Mouse (Mus musculus) spleen, embryonic (tissue): Measurements from ENCODE around the gene Srsf2.

ENCODE experiments used
- CTCF ChIA-PET: fragments of 350-600 bp; sonication (Branson Sonifier 250); formaldehyde crosslinking; loops from one replicate; lab custom pipeline; 2022; lab: Charles Lee

Gene Srsf2

DNA sequence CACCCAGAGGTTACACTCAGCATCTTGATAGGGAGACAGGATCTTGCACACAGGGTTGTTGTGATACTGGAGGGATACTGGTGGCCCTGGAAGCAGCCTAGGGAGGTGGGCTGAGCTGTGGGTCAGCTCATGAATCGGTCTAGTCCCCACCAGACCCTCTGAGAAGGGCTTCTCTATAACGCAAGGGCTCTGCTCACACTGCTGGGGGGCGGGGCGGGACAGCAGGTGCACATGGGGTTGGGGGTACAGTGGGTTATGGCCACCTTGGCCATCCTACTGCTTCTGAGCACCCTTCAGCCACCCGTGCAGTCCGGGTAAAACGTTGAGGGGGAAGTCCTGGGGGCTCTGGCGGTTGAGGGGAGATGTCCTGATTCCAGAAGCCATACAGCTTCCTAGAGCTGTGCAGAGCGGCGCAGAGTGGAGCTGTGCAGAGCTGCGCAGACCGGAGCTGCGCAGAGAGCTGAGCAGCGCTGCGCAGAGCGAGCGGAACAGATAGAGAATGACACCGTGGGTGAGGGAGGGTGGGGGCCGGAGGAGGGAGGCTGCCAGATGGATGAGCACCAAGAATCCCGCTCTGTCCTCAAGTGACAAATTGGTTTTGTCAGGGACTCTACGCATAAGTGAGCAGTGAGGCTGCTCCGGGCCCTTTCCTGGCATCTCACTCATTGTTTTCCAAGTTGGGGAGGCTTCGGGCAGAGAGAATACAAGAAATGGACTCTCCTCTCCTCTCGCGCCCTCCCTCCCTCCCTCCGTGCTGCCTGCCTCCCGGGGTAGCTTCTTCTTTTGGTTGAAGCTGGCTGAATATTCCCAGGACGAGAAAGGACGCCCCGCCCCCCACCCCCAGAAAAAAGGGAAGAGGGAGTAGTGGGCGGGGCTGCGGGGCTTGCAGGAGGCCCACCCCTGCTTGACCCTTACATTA is 41.7 kb downstream of the Srsf2 start:
- CTCF ChIA-PET: interaction anchor here (0.7 kb wide), 1 partner anchor 107 kb away, joined by 5 read pairs; no protein-coding TSS in a partner anchor

DNA sequence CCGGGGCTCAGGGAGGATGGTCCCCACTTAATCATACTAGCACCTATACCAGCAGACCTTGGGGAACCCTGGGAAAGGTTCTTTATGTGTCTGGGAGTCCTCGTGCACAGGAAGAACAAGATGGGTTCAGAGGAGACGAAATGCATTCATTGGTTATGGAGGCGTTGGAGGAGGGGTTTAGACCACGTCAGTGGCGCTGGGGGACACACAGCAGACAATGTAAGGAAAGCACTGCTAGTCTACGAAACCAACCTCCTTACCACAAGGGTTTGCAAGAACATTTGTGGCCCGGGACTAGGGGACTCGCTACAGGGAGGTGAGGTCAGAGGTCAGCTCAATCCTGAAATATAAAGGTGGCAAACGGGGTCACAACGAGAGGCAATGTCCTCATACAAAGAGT is 42.4 kb downstream of the Srsf2 start:
- CTCF ChIA-PET: no interaction called here

DNA sequence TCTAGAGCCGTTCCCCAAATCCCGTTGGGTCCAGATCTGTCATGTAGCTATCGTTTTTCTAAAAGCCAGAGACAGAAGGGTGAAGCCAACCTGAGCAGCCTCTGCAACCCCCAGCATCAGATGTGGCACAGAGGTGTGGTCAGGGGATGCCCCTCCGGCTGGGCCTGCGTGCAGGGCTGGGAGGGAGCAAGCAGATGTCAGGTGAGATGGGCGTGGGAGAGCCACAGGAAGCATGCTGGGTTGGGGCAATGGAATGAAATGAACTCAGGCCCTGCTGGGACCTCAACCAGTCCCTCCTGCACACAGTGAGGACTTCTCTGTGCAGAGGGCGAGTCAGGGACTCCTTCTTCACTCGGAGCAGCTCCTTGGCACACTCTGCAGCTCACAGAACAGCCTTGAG is 43.4 kb downstream of the Srsf2 start:
- CTCF ChIA-PET: no interaction called here

DNA sequence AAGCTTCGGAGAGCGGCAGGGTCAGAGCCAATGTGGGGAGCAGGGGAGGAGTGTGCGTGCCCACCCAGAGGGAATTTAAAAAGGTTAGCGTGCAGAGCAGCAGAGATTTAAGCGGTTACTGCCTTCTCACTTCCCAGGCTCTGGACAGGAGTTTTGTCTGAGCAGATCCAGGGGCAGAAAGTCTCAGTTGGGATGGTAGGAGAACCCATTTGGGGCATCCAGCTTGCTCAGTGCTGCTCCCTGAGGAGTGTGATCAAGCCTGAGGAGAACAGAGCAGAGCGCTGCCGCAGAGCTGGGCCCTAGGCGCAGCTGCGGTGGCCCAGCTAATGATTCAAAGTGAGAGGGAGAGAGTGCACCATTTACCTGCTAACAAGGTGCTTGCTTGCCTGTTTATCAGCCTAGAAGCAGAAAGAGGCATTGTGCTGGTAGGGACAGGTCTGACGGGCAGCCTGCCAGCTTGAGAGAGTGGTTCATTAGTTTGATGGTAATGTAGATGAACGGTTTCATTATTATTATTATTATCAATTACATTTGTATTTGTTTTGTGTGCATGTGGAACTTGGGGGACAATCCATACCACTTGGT is 44.0 kb downstream of the Srsf2 start:
- CTCF ChIA-PET: interaction anchor here (0.6 to 0.7 kb wide), 3 partner anchors 11 to 540 kb away, joined by 3 to 19 read pairs (median 6); no protein-coding TSS in a partner anchor

DNA sequence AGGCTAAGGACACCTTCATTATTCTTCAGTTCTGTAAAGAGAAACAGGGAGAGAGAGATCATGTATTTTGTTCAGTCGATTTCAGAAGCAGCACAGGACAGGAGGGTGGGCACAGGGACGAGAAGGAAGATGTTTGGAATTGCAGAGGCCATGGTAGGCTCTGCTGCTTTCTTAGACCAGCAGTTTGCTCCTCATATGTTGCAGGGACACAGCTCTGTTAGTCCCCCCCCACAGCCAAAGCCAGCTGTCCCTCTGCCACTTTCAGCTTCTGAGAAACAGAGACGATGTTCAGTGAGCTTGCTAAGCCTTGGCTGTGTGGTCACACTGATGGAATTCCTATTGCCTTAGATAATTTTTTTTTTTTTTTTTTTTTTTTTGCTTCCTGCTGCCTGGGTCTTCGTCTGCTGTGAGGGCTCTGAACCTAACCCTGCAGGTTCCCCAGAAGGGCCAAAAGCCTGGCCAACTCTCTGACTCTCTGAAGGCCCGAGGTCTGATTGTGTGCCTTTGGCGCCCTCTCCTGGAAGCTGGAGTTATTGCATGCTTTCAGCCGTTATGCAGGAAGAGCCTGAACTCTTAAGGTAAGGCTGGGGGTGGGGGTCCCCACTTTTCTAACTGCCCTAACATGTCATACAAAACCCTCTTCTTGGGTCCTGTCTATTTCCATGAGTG is 44.8 kb downstream of the Srsf2 start:
- CTCF ChIA-PET: interaction anchor here (0.5 to 0.7 kb wide), 6 partner anchors 12 to 353 kb away, joined by 3 to 19 read pairs (median 4); no protein-coding TSS in a partner anchor

DNA sequence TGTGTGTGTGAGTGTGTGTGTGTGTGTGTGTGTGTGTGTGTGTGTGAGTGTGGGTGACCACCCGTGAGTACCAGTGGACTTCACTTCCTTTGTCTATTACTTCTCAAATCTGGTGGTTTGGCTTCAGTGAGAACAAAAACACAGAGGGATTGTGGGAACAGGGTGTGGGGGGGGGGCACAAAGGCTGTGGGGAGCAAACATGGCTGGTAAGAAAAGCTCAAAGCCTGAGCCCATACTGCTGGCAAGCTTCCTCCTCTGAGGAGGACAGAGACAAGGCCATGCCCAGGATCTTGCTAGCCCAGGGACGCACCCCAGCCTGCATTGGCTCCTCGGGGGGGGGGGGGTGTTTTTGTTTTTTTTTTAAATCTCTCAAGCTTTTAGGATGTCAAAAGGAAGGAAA is 45.4 kb downstream of the Srsf2 start:
- CTCF ChIA-PET: interaction anchor here (0.5 to 0.7 kb wide), 6 partner anchors 147 to 1982 kb away, joined by 3 to 10 read pairs (median 4); no protein-coding TSS in a partner anchor

DNA sequence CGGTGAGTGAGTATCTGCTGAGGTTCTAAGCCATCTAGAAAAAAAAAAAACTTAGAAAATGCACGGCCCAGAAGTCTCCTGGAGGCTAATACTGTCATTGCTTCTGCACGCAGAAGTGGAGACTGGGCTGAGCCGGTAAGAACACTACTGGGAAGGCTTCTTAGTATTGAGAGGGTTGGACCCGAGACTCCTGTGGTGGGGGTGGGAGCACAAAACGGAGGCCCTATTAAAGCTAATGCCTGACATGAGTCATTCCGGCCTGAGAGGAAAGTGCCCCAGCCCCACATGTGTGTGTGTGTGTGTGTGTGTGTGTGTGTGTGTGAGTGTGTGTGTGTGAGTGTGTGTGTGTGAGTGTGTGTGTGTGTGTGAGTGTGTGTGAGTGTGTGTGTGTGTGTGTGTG is 45.8 kb downstream of the Srsf2 start:
- CTCF ChIA-PET: interaction anchor here (0.6 to 0.7 kb wide), 2 partner anchors 171 to 1982 kb away, joined by 7 read pairs; no protein-coding TSS in a partner anchor

DNA sequence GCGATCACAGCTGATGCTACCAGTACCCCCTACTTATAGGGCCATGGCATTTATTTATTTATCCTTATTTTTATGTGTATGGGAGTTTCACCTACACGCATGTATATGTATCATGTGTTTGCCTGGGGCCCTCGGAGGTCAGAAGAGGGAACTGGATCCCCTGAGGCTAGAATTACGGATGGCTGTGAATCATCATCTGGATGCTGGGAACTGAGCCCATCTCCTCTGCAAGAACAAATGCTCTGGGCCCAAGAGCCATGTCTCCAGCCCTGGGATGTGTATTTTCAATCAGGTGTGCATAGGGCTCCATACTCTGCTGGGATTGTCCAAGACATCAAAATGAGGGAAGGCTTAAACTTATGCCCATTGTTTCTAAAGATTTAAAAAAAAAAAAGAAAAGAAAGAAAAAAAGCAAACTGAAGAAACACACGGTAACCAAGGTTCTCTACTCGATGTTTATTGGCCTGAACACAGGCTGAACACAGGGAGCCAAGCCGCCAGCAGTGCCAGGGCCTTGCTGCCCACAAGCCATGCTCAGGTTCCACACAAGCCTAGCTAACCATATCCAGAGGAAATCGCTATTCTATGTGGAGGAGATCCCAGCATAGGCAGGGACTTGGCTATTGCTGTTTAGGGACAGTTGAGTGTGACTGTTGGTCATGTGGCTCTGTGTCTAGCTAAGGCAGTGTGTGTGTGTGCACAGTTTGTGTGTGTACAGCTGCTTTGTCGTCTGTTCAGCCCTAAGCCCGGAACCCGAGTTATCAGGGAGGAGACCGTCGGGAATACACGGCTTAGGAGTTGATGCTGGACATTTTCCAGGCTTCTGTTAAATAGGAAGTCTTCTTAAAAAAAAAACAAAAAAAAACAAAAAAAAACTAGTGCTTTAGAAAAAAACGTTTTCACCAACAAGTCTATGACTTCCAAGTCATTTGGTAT is 46.5 kb downstream of the Srsf2 start:
- CTCF ChIA-PET: interaction anchor here (0.6 kb wide), 1 partner anchor 170 kb away, joined by 7 read pairs; no protein-coding TSS in a partner anchor

DNA sequence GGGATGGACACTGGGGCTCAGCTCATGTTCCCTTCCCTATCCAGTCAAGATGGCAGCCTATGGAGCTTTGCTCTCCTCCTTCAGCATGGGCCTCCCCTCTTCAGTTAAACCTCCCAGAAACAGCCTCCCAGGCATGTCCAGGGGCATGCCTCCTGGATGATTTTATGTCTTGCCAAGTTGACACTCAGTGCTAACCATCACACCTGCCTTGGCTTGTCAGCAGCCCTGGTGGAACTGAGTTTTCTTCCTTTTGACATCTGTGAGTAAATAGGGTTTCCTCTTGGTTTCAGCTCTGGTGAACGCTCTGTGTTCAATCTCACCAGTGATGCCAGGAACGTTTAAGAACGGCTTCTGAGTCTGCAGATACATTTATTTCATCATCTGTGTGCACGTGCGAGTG is 50.2 kb downstream of the Srsf2 start:
- CTCF ChIA-PET: no interaction called here

DNA sequence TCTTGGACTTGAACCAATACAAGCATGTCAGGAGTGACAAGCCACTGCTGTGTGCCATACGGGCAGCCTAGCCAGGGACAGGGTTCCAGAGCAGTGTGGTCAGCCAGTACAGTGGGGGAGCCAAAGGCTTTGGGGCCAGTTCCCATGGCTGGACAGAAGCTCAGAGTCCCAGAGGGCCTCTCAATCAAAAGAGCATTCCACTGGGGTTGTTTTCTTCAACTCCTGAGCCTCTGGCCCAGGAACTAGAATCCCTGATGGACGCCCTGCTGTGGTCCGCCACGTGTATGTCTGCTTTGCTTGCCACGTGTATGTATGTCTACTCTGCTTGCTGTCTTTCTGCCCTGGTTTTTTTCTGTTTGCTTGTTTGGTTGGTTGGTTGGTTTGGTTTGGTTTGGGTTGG is 51.8 kb downstream of the Srsf2 start:
- CTCF ChIA-PET: interaction anchor here (0.8 kb wide), 1 partner anchor 218 kb away, joined by 7 read pairs; no protein-coding TSS in a partner anchor
